Comparison of ENCODE assay signal across 24 mouse cellular contexts in genomic region chr11:109876767-109877166, GRCm38 (mm10). TPM values are rescaled to one million over a fixed set of nuclear protein-coding genes. Genes with fewer than 3 reads are reported as not detected.
A peak's percentile ranks its signal among the peaks of the same experiment; 100 is the strongest.
DNase-seq lines count a peak whose midpoint lies in the region; ATAC-seq lines count a peak whose summit lies in the region.
"Had no signal": no experiment of that assay in that cellular context is flagged by ENCODE, and none has a peak within 500 bp of the region (broad histone marks: within the 10 kb centered on the region; RNA-seq: fewer than 3 reads in every experiment).

No protein-coding gene starts in this region.

- ATAC-seq in embryonic facial prominence, embryonic 15.5 days (ENCODE audit: insufficient number of reproducible peaks, low FRiP score, low TSS enrichment, low read depth), result no peak
- ATAC-seq in stomach, embryonic 15.5 days (ENCODE audit: insufficient read depth, low FRiP score, low read depth), result no peak
- ATAC-seq: hindbrain, embryonic 16.5 days; intestine, embryonic 16.5 days had no signal

- H3K4me2 ChIP-seq in embryonic facial prominence, embryonic 15.5 days (replicated peaks), result no peak overlapping the region
- no peak overlapping the region for H3K4me2 ChIP-seq in stomach, embryonic 15.5 days
- H3K4me2 ChIP-seq: limb, embryonic 13.5 days; liver, embryonic 15.5 days; neural tube, embryonic 15.5 days had no signal

- H3K4me1 ChIP-seq in embryonic facial prominence, embryonic 10.5 days, result peaks cover 7% of the 10 kb centered on the region; the same call in 1 of the 2 replicates
- 0 out of 2 replicates have a peak, but pooled peaks cover 5% of the 10 kb centered on the region for H3K4me1 ChIP-seq in embryonic facial prominence, embryonic 15.5 days
- H3K4me1 ChIP-seq in stomach, embryonic 15.5 days, result no peaks in the 10 kb centered on the region
- H3K4me1 ChIP-seq: limb, embryonic 13.5 days; neural tube, embryonic 15.5 days had no signal

- H3K27me3 ChIP-seq in embryonic facial prominence, embryonic 10.5 days (replicated peaks; ENCODE audit: low read depth, poor library complexity, severe bottlenecking), result no peaks in the 10 kb centered on the region
- H3K27me3 ChIP-seq in embryonic facial prominence, embryonic 15.5 days, result no peaks in the 10 kb centered on the region
- no peaks in the 10 kb centered on the region for H3K27me3 ChIP-seq in stomach, embryonic 15.5 days (replicated peaks)
- H3K27me3 ChIP-seq: limb, embryonic 13.5 days; liver, embryonic 15.5 days; neural tube, embryonic 15.5 days had no signal

- intact Hi-C loops in left cerebral cortex, postnatal 4 days (cut with DNase I), result loop anchor here (10.0 kb wide), 1 partner anchor 228 kb away; no protein-coding TSS in a partner anchor

- H3K4me3 ChIP-seq in embryonic facial prominence, embryonic 10.5 days, result no peak overlapping the region
- no peak overlapping the region for H3K4me3 ChIP-seq in embryonic facial prominence, embryonic 15.5 days (replicated peaks)
- no peak overlapping the region for H3K4me3 ChIP-seq in stomach, embryonic 15.5 days (replicated peaks)
- H3K4me3 ChIP-seq: limb, embryonic 13.5 days; liver, embryonic 15.5 days; myocyte; neural tube, embryonic 15.5 days had no signal

- no peaks in the 10 kb centered on the region for H3K36me3 ChIP-seq in embryonic facial prominence, embryonic 10.5 days (replicated peaks)
- H3K36me3 ChIP-seq in embryonic facial prominence, embryonic 15.5 days, result no peaks in the 10 kb centered on the region
- no peaks in the 10 kb centered on the region for H3K36me3 ChIP-seq in stomach, embryonic 15.5 days
- H3K36me3 ChIP-seq: limb, embryonic 13.5 days; liver, embryonic 15.5 days; neural tube, embryonic 15.5 days had no signal

- 88% methylated on average over 9 of the region's 9 CpGs for WGBS in embryonic facial prominence, embryonic 10.5 days
- 63% methylated on average over 9 of the region's 9 CpGs for WGBS in embryonic facial prominence, embryonic 15.5 days
- WGBS in stomach, embryonic 15.5 days, result 57% methylated on average over 9 of the region's 9 CpGs

- DNase-seq in layer of hippocampus, adult 9-11 months, result peak; percentile 48
- no peak for DNase-seq in layer of hippocampus, adult 11-12 months (ENCODE audit: low spot score)
- no peak for DNase-seq in embryonic facial prominence, embryonic 10.5 days (ENCODE audit: low spot score)
- no peak for DNase-seq in left cerebral cortex, postnatal 4 days
- no peak for DNase-seq in cerebellum, adult 18-20 months
- DNase-seq: cerebellum, postnatal 10 days; gastrocnemius, postnatal 25 days; kidney, postnatal 14 days; midbrain, embryonic 14.5 days; spleen, adult 18-20 months had no signal

- no peak overlapping the region for H3K9ac ChIP-seq in embryonic facial prominence, embryonic 15.5 days
- H3K9ac ChIP-seq in stomach, embryonic 15.5 days, result no peak overlapping the region
- H3K9ac ChIP-seq: limb, embryonic 13.5 days; liver, embryonic 15.5 days; neural tube, embryonic 15.5 days had no signal

- H3K9me3 ChIP-seq in embryonic facial prominence, embryonic 10.5 days, result 0 out of 2 replicates have a peak, but pooled peaks cover 4% of the 10 kb centered on the region
- no peaks in the 10 kb centered on the region for H3K9me3 ChIP-seq in embryonic facial prominence, embryonic 15.5 days (replicated peaks)
- no peaks in the 10 kb centered on the region for H3K9me3 ChIP-seq in stomach, embryonic 15.5 days
- H3K9me3 ChIP-seq: limb, embryonic 13.5 days; liver, embryonic 15.5 days; neural tube, embryonic 15.5 days had no signal

- H3K27ac ChIP-seq in embryonic facial prominence, embryonic 10.5 days (replicated peaks), result 0 out of 2 replicates have a peak overlapping the region, but pooled peaks have one; percentile 24
- peak overlapping the region; percentile 58; the same call in 1 of the 2 replicates for H3K27ac ChIP-seq in embryonic facial prominence, embryonic 15.5 days (replicated peaks)
- peak overlapping the region; percentile 57; the same call in 1 of the 2 replicates for H3K27ac ChIP-seq in stomach, embryonic 15.5 days
- H3K27ac ChIP-seq: limb, embryonic 13.5 days; liver, embryonic 15.5 days; neural tube, embryonic 15.5 days had no signal

RNA-seq across cellular contexts. Expression of gene 1700012B07Rik, which starts 48.9 kb away (rescaled TPM):
- not detected in 2 replicates for polyA plus RNA-seq in embryonic facial prominence, embryonic 10.5 days (2016; fragmentation: Nextera tagmentation; extraction: Ambion mirVana)
- polyA plus RNA-seq in embryonic facial prominence, embryonic 15.5 days (2015; fragmentation: Nextera tagmentation; extraction: Ambion mirVana), result not detected in 2 replicates
- polyA plus RNA-seq in stomach, embryonic 15.5 days (2015; fragmentation: Nextera tagmentation; extraction: Ambion mirVana), result not detected in 2 replicates
- total RNA-seq in left cerebral cortex, postnatal 4 days (2021), result not detected
- total RNA-seq: adrenal gland, adult 18-20 months; gastrocnemius, postnatal 25 days; hematopoietic stem cell, adult 5-6 weeks; left cerebral cortex, adult 8-10 months; megakaryocyte, adult 5-6 weeks had no signal
- polyA plus RNA-seq: forebrain, embryonic 11.5 days; heart, embryonic 16.5 days; hindbrain, embryonic 16.5 days; intestine, embryonic 16.5 days; limb, embryonic 13.5 days; liver, embryonic 15.5 days; midbrain, embryonic 14.5 days; neural tube, embryonic 15.5 days had no signal
